Mouse (Mus musculus): ENCODE results near the gene Tns1.

DNA sequence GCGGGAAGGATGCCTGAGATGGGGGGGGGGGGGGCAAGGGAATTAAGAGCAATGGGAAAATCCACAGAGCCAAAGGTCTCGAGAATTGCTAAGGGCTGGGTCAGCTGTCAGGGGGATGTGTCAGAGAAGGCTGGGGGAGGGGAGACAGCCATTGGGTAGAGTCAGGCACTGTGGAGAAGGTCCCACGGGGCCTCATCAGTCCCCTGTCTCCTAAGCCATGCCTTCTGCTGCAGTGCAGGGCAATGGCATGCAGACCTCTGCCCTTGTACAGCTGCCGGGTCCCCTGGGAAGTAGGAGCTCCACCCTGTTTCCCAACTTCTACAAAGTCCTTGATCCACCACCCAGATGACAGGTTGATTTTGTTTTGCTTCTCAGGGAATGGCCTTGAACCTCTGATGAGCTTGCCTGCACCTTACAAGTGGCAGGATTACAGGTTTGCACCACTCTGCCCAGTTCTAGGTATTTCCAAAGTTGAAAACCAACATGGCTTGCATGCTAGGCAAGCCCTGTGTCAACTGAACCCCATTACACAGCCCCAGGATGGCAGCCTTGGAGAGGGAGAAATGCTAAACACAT, 98.5 kb downstream of the Tns1 start:
- TF ChIP-seq POLR2A (IDR thresholded peaks at IDR 0.05; ENCODE audit: insufficient read depth, low read length) (no peak), CTCF (IDR thresholded peaks at IDR 0.05; ENCODE audit: low read depth, low read length) (no peak), EP300 (IDR thresholded peaks at IDR 0.05; ENCODE audit: insufficient read depth, low read depth, low read length) (no peak)

Measured in ES-Bruce4 (cell line).